Comparison of ENCODE assay signal across 36 mouse cellular contexts in genomic region chr17:3659497-3659896, GRCm38 (mm10). TPM values are rescaled to one million over a fixed set of nuclear protein-coding genes. Genes with fewer than 3 reads are reported as not detected.
DNase-seq lines count a peak whose midpoint lies in the region; ATAC-seq lines count a peak whose summit lies in the region.
"Had no signal": no experiment of that assay in that cellular context is flagged by ENCODE, and none has a peak within 500 bp of the region (broad histone marks: within the 10 kb centered on the region; RNA-seq: fewer than 3 reads in every experiment).

No protein-coding gene starts in this region.

- no peak for ATAC-seq in heart, embryonic 12.5 days (ENCODE audit: insufficient number of reproducible peaks, low FRiP score)
- ATAC-seq: CD4-positive, CD25-positive, alpha-beta regulatory T cell, adult 4 months; forebrain, embryonic 16.5 days; midbrain, embryonic 13.5 days had no signal

- no peak overlapping the region for H3K9ac ChIP-seq in heart, embryonic 12.5 days
- H3K9ac ChIP-seq: heart, embryonic 15.5 days; hindbrain, embryonic 14.5 days; limb, embryonic 15.5 days; liver, embryonic 13.5 days; lung, embryonic 15.5 days; midbrain, embryonic 13.5 days; neural tube, embryonic 13.5 days had no signal

- H3K4me2 ChIP-seq in heart, embryonic 12.5 days: no peak overlapping the region
- H3K4me2 ChIP-seq: heart, embryonic 15.5 days; hindbrain, embryonic 14.5 days; limb, embryonic 15.5 days; liver, embryonic 13.5 days; lung, embryonic 15.5 days; midbrain, embryonic 13.5 days; neural tube, embryonic 13.5 days had no signal

- H3K9me3 ChIP-seq in heart, embryonic 12.5 days (replicated peaks): no peaks in the 10 kb centered on the region
- H3K9me3 ChIP-seq: heart, embryonic 15.5 days; limb, embryonic 10.5 days; limb, embryonic 15.5 days; liver, embryonic 13.5 days; lung, embryonic 15.5 days; midbrain, embryonic 13.5 days; neural tube, embryonic 13.5 days had no signal

- H3K27ac ChIP-seq in heart, embryonic 12.5 days (ENCODE audit: poor library complexity, severe bottlenecking): no peak overlapping the region
- H3K27ac ChIP-seq: heart, embryonic 15.5 days; hindbrain, embryonic 14.5 days; limb, embryonic 10.5 days; limb, embryonic 15.5 days; liver, embryonic 13.5 days; lung, embryonic 15.5 days; midbrain, embryonic 13.5 days; neural tube, embryonic 13.5 days; stomach, postnatal 0 days had no signal

- DNase-seq in heart, adult 18-20 months: peak; percentile 13 to 34
- peak; percentile 8 for DNase-seq in adipocyte (ENCODE audit: low spot score)
- peak; percentile 12 for DNase-seq in heart, postnatal 4 days
- DNase-seq in lung, postnatal 14 days: peak; percentile 4
- DNase-seq in frontal cortex, postnatal 36 days (ENCODE audit: low spot score in 2 of 2): no peak
- no peak for DNase-seq in gastrocnemius, adult 8-10 months (ENCODE audit: low spot score in 2 of 2)
- DNase-seq: adrenal gland, adult 2 months; cerebellum, adult 11 months; cerebellum, postnatal 10 days; gastrocnemius, postnatal 14 days; kidney, adult 11 months; kidney, postnatal 14 days; layer of hippocampus, adult 9-11 months; liver, embryonic 13.5 days; right cerebral cortex, postnatal 4 days; thymus, adult 18-20 months; thymus, postnatal 36 days had no signal

- no peaks in the 10 kb centered on the region for H3K4me1 ChIP-seq in heart, embryonic 12.5 days (replicated peaks)
- H3K4me1 ChIP-seq: heart, embryonic 15.5 days; limb, embryonic 10.5 days; liver, embryonic 13.5 days; lung, embryonic 15.5 days; midbrain, embryonic 13.5 days; neural tube, embryonic 13.5 days had no signal

- no peak overlapping the region for H3K4me3 ChIP-seq in heart, embryonic 12.5 days
- H3K4me3 ChIP-seq: erythroblast, embryonic 14.5 days; heart, embryonic 15.5 days; limb, embryonic 10.5 days; limb, embryonic 15.5 days; liver, embryonic 13.5 days; lung, embryonic 15.5 days; midbrain, embryonic 13.5 days; neural tube, embryonic 13.5 days had no signal

- 68% methylated on average over 5 of the region's 5 CpGs for WGBS in heart, embryonic 12.5 days

- H3K27me3 ChIP-seq in heart, embryonic 12.5 days (replicated peaks): no peaks in the 10 kb centered on the region
- H3K27me3 ChIP-seq: heart, embryonic 15.5 days; limb, embryonic 15.5 days; liver, embryonic 13.5 days; lung, embryonic 15.5 days; midbrain, embryonic 13.5 days; neural tube, embryonic 13.5 days had no signal

- no peaks in the 10 kb centered on the region for H3K36me3 ChIP-seq in heart, embryonic 12.5 days
- H3K36me3 ChIP-seq: heart, embryonic 15.5 days; limb, embryonic 10.5 days; limb, embryonic 15.5 days; liver, embryonic 13.5 days; lung, embryonic 15.5 days; midbrain, embryonic 13.5 days; neural tube, embryonic 13.5 days had no signal

RNA-seq across cellular contexts. Expression of gene Nox3, which starts 36.6 kb away (rescaled TPM):
- total RNA-seq in heart, adult 18-20 months (2021): not detected
- polyA plus RNA-seq in heart, embryonic 12.5 days (2016; fragmentation: Nextera tagmentation; extraction: Ambion mirVana): not detected in 2 replicates
- total RNA-seq in heart, postnatal 4 days (2021): not detected
- not detected for total RNA-seq in gastrocnemius, adult 8-10 months (2022)
- total RNA-seq: adrenal gland, adult 2 months; common myeloid progenitor, adult 5-6 weeks; gastrocnemius, postnatal 14 days; granulocyte monocyte progenitor cell, adult 5-6 weeks; hematopoietic stem cell, adult 5-6 weeks; megakaryocyte-erythroid progenitor cell, adult 5-6 weeks had no signal
- polyA plus RNA-seq: adrenal gland, adult 2 months; CD4-positive, CD25-positive, alpha-beta regulatory T cell, adult 4 months; erythroblast, embryonic 14.5 days; forebrain, embryonic 11.5 days; forebrain, embryonic 16.5 days; heart, embryonic 15.5 days; hindbrain, embryonic 14.5 days; kidney, embryonic 14.5 days; limb, embryonic 10.5 days; limb, embryonic 15.5 days; liver, embryonic 13.5 days; lung, embryonic 15.5 days; midbrain, embryonic 13.5 days; neural tube, embryonic 13.5 days; spleen, adult 2 months; stomach, postnatal 0 days had no signal

Comparison
In these comparisons a context has a peak if more than half of its experiments do, and no peak if none do; other contexts are left out.
1. DNase-seq: peak in heart, adult 18-20 months (2 of 2), adipocyte (single experiment), heart, postnatal 4 days (single experiment) and lung, postnatal 14 days (single experiment); none in frontal cortex, postnatal 36 days (0 of 2) and gastrocnemius, adult 8-10 months (0 of 2).